Mouse (Mus musculus): ENCODE measurements around the gene Gm13279. TPM values are rescaled to one million over a fixed set of nuclear protein-coding genes. Genes with fewer than 3 reads are reported as not detected.

Gm13279 gene
- not detected for total RNA-seq (2023)

DNA sequence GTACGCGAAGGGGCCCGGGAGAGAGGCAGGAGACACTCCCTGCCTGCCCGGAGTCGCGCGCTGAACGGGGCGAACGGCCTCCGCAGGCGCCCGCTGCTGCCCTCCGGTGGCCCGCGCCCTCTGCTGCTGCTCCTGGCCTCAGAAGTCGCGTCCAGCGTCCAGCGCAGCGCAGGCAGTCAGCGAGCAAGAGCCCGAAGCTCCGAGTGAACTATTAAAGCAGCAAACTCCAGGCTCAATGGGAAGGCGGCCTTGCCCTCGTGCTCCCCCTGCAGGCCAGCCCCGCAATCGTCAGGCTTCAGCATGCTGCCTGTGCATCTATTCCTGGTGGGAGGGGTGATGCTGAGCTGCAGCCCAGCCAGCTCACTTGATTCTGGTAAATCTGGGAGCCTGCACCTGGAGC is at the start of gene Gm13279:
Gm13279 (plus strand) TSS at position 301 of the 400 bp plus-strand sequence.

DNA sequence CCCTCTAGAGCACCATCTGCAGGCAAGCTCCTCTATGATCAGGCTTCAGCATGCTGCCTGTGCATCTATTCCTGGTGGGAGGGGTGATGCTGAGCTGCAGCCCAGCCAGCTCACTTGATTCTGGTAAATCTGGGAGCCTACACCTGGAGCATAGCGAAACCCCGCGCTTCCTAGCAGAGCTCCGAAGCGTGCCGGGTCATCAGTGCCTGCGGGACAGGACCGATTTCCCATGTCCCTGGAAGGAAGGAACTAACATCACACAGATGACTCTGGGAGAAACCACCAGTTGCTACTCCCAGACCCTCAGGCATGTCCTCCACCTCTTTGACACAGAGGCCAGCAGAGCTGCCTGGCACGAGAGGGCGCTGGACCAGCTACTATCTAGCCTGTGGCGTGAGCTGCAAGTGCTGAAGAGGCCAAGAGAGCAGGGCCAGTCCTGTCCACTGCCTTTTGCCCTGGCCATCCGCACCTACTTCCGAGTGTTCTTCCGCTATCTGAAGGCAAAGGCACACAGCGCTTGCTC is 42.3 kb upstream of the Gm13279 start, which contains the start of gene Gm13271:
Gm13271 (plus strand) TSS at position 51 of the 523 bp plus-strand sequence.

DNA sequence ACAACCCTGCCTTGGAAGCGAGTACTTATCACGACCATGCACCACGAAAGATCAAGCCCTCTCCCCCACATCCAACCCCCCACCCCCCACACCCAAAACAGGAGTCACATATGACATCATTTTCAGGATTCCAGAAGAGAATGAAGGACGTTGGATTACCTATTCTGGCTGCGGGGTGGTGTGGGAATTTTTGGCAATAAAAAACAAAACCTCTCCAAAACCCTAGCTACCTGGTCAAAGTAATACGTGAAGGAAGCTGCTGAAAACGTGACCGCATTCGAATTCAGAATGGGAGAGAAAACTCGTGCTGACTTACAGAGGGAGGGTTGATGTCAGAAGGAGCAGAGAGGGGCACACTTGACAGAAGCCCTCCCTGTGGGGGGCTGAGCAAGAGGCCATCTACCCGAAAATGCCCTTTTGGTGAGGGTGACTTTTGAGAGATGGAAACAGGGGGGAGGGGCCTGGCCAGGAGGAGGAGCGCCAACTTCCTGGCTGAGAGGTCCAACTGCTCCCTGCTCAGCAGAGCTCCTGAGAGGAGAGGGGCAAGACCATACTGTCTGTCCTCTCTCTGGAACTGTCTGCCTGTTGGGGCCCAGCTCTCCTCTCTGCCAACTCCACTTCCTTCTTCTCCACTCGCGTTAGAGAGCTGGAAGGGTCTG is 37.5 kb upstream of the Gm13279 start, which contains the start of gene Gm13283:
Gm13283 (plus strand) TSS at position 510 of the 659 bp plus-strand sequence.

DNA sequence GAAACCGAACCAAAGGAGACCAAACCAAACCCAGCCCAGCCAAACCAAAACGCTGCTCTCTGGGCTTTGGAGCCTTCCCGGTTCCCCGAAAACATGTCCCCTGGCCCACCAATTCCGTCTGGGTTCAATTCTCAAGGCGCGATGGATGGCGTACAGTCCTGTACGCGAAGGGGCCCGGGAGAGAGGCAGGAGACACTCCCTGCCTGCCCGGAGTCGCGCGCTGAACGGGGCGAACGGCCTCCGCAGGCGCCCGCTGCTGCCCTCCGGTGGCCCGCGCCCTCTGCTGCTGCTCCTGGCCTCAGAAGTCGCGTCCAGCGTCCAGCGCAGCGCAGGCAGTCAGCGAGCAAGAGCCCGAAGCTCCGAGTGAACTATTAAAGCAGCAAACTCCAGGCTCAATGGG is 23.7 kb upstream of the Gm13279 start, which contains the start of gene Gm13290:
Gm13290 (plus strand) TSS at position 301 of the 400 bp plus-strand sequence.

DNA sequence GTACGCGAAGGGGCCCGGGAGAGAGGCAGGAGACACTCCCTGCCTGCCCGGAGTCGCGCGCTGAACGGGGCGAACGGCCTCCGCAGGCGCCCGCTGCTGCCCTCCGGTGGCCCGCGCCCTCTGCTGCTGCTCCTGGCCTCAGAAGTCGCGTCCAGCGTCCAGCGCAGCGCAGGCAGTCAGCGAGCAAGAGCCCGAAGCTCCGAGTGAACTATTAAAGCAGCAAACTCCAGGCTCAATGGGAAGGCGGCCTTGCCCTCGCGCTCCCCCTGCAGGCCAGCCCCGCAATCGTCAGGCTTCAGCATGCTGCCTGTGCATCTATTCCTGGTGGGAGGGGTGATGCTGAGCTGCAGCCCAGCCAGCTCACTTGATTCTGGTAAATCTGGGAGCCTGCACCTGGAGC is 20.6 kb upstream of the Gm13279 start, which contains the start of gene Gm13289:
Gm13289 (plus strand) TSS at position 301 of the 400 bp plus-strand sequence.

DNA sequence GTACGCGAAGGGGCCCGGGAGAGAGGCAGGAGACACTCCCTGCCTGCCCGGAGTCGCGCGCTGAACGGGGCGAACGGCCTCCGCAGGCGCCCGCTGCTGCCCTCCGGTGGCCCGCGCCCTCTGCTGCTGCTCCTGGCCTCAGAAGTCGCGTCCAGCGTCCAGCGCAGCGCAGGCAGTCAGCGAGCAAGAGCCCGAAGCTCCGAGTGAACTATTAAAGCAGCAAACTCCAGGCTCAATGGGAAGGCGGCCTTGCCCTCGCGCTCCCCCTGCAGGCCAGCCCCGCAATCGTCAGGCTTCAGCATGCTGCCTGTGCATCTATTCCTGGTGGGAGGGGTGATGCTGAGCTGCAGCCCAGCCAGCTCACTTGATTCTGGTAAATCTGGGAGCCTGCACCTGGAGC is 17.6 kb upstream of the Gm13279 start, which contains the start of gene Gm13272:
Gm13272 (plus strand) TSS at position 301 of the 400 bp plus-strand sequence.

DNA sequence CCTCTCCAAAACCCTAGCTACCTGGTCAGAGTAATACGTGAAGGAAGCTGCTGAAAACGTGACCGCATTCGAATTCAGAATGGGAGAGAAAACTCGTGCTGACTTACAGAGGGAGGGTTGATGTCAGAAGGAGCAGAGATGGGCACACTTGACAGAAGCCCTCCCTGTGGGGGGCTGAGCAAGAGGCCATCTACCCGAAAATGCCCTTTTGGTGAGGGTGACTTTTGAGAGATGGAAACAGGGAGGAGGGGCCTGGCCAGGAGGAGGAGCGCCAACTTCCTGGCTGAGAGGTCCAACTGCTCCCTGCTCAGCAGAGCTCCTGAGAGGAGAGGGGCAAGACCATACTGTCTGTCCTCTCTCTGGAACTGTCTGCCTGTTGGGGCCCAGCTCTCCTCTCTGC is 15.4 kb upstream of the Gm13279 start, which contains the start of gene Ifnz:
Ifnz (plus strand) TSS at position 301 of the 400 bp plus-strand sequence.

DNA sequence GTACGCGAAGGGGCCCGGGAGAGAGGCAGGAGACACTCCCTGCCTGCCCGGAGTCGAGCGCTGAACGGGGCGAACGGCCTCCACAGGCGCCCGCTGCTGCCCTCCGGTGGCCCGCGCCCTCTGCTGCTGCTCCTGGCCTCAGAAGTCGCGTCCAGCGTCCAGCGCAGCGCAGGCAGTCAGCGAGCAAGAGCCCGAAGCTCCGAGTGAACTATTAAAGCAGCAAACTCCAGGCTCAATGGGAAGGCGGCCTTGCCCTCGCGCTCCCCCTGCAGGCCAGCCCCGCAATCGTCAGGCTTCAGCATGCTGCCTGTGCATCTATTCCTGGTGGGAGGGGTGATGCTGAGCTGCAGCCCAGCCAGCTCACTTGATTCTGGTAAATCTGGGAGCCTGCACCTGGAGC is 11.8 kb upstream of the Gm13279 start, which contains the start of gene Gm13276:
Gm13276 (plus strand) TSS at position 301 of the 400 bp plus-strand sequence.

DNA sequence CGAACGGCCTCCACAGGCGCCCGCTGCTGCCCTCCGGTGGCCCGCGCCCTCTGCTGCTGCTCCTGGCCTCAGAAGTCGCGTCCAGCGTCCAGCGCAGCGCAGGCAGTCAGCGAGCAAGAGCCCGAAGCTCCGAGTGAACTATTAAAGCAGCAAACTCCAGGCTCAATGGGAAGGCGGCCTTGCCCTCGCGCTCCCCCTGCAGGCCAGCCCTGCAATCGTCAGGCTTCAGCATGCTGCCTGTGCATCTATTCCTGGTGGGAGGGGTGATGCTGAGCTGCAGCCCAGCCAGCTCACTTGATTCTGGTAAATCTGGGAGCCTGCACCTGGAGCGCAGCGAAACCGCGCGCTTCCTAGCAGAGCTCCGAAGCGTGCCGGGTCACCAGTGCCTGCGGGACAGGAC is 8.8 kb upstream of the Gm13279 start, which contains the start of gene Gm13277:
Gm13277 (plus strand) TSS at position 231 of the 400 bp plus-strand sequence.

DNA sequence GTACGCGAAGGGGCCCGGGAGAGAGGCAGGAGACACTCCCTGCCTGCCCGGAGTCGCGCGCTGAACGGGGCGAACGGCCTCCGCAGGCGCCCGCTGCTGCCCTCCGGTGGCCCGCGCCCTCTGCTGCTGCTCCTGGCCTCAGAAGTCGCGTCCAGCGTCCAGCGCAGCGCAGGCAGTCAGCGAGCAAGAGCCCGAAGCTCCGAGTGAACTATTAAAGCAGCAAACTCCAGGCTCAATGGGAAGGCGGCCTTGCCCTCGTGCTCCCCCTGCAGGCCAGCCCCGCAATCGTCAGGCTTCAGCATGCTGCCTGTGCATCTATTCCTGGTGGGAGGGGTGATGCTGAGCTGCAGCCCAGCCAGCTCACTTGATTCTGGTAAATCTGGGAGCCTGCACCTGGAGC is 5.9 kb upstream of the Gm13279 start, which contains the start of gene Gm13278:
Gm13278 (plus strand) TSS at position 301 of the 400 bp plus-strand sequence.

DNA sequence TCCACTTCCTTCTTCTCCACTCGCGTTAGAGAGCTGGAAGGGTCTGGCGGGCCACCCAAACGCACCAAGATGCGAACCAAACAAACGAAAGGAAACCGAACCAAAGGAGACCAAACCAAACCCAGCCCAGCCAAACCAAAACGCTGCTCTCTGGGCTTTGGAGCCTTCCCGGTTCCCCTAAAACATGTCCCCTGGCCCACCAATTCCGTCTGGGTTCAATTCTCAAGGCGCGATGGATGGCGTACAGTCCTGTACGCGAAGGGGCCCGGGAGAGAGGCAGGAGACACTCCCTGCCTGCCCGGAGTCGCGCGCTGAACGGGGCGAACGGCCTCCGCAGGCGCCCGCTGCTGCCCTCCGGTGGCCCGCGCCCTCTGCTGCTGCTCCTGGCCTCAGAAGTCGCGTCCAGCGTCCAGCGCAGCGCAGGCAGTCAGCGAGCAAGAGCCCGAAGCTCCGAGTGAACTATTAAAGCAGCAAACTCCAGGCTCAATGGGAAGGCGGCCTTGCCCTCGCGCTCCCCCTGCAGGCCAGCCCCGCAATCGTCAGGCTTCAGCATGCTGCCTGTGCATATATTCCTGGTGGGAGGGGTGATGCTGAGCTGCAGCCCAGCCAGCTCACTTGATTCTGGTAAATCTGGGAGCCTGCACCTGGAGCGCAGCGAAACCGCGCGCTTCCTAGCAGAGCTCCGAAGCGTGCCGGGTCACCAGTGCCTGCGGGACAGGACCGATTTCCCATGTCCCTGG is 3.1 kb upstream of the Gm13279 start, which contains the start of gene Gm13275:
Gm13275 (plus strand) TSS at position 552 of the 740 bp plus-strand sequence.

DNA sequence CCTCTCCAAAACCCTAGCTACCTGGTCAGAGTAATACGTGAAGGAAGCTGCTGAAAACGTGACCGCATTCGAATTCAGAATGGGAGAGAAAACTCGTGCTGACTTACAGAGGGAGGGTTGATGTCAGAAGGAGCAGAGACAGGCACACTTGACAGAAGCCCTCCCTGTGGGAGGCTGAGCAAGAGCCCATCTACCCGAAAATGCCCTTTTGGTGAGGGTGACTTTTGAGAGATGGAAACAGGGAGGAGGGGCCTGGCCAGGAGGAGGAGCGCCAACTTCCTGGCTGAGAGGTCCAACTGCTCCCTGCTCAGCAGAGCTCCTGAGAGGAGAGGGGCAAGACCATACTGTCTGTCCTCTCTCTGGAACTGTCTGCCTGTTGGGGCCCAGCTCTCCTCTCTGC is 2.2 kb downstream of the Gm13279 start, which contains the start of gene Gm13285:
Gm13285 (plus strand) TSS at position 301 of the 400 bp plus-strand sequence.

DNA sequence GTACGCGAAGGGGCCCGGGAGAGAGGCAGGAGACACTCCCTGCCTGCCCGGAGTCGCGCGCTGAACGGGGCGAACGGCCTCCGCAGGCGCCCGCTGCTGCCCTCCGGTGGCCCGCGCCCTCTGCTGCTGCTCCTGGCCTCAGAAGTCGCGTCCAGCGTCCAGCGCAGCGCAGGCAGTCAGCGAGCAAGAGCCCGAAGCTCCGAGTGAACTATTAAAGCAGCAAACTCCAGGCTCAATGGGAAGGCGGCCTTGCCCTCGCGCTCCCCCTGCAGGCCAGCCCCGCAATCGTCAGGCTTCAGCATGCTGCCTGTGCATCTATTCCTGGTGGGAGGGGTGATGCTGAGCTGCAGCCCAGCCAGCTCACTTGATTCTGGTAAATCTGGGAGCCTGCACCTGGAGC is 5.8 kb downstream of the Gm13279 start, which contains the start of gene Gm13287:
Gm13287 (plus strand) TSS at position 301 of the 400 bp plus-strand sequence.

DNA sequence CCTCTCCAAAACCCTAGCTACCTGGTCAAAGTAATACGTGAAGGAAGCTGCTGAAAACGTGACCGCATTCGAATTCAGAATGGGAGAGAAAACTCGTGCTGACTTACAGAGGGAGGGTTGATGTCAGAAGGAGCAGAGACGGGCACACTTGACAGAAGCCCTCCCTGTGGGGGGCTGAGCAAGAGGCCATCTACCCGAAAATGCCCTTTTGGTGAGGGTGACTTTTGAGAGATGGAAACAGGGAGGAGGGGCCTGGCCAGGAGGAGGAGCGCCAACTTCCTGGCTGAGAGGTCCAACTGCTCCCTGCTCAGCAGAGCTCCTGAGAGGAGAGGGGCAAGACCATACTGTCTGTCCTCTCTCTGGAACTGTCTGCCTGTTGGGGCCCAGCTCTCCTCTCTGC is 8.0 kb downstream of the Gm13279 start, which contains the start of gene Gm13288:
Gm13288 (plus strand) TSS at position 301 of the 400 bp plus-strand sequence.

DNA sequence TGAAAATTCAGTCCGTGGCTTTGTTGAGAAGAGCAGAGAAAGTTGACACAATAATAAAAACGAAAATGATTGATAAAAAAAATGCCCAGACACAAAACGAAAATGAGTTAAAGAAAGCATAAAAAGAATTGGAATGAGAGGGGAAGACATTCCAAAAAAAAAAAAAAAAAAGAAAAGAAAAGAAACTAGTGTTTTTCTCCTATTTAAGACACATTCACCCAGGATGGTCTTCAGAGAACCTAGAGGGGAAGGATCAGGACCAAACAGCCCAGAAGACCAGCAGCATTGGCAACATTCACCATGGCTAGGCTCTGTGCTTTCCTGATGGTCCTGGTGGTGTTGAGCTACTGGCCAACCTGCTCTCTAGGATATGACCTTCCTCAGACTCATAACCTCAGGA is 18.7 kb downstream of the Gm13279 start, which contains the start of gene Ifna7:
Ifna7 (plus strand) TSS at position 301 of the 400 bp plus-strand sequence.

DNA sequence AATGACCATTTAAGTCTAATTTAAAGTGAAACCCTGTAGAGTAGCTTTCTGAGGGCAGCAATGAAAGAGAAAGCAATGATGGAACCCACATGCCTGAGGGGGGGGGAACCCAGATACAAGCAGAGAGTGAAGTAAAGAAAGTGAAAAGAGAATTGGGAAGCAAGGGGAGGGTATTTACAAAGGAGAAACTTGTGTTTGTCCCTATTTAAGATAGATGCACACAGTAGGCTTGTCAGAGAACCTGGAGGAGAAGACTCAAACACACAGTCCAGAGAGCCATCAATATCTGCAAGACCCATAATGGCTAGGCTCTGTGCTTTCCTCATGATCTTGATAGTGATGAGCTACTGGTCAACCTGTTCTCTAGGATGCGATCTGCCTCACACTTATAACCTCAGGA is 22.5 kb downstream of the Gm13279 start, which contains the start of gene Ifna11:
Ifna11 (plus strand) TSS at position 301 of the 400 bp plus-strand sequence.

DNA sequence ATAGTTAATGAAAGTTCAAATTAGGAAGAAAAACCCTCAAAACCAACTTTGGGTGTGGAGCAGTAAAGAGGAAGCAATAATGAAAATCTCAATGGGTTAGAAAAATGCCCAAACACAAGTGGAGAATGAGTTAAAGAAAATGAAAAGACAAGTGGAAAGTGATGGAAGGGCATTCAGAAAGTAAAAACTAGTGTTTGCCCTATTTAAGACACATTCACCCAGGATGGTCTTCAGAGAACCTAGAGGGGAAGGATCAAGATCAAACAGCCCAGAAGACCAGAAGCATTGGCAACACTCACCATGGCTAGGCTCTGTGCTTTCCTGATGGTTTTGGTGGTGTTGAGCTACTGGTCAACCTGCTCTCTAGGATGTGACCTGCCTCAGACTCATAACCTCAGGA is 29.9 kb downstream of the Gm13279 start, which contains the start of gene Ifna6:
Ifna6 (plus strand) TSS at position 301 of the 400 bp plus-strand sequence.

DNA sequence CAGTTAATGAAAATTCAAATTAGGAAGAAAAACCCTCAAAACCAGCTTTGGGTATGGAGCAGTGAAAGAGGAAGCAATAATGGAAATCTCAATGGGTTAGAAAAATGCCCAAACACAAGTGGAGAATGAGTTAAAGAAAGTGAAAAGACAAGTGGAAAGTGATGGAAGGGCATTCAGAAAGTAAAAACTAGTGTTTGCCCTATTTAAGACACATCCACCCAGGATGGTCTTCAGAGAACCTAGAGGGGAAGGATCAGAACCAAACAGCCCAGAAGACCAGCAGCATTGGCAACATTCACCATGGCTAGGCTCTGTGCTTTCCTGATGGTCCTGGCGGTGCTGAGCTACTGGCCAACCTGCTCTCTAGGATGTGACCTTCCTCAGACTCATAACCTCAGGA is 38.0 kb downstream of the Gm13279 start, which contains the start of gene Ifna5:
Ifna5 (plus strand) TSS at position 301 of the 400 bp plus-strand sequence.

DNA sequence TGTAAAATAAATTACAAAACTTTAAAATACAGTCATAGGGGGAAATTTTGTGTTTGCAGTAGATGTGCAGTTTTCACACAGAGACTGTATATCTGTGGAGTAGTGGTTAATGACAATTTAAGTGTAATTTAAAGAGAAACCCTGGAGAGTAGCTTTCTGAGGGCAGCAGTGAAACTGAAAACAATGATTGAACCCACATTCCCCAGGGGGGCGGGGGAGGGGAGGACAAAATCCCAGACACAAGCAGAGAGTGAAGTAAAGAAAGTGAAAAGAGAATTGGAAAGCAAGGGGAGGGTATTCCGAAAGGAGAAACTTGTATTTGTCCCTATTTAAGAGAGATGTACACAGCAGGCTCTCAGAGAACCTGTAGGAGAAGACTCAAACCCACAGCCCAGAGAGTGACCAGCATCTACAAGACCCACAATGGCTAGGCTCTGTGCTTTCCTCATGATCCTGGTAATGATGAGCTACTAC is 44.3 kb downstream of the Gm13279 start, which contains the start of gene Ifna4:
Ifna4 (plus strand) TSS at position 424 of the 474 bp plus-strand sequence.

Data from CD4-positive naive resting alpha-beta T cell, adult 57 days (primary cell).